Mouse (Mus musculus): ENCODE measurements around the gene Anln. TPM values are rescaled to one million over a fixed set of nuclear protein-coding genes. Genes with fewer than 3 reads are reported as not detected.
"Not testable (repeated sequence)": the region's sequence is repeated elsewhere in the genome, so short reads cannot be mapped to it uniquely, and the experiment has no call there.

The Anln gene
- polyA plus RNA-seq, 1 experiment from 2014 or later = 36.8 TPM

GRCm38 (mm10) chr9:22307920-22308262, 81.1 kb downstream of the Anln start:
- H3K27me3 ChIP-seq; ATAC-seq (ENCODE audit: low FRiP score); H3K9me3 ChIP-seq; H3K9ac ChIP-seq: not testable (repeated sequence)
- 13% methylated on average over 9 of the region's 9 CpGs for WGBS
- H3K36me3 ChIP-seq (replicated peaks) = peaks cover 24% of the 10 kb centered on the region
- peaks cover 15% of the 10 kb centered on the region for H3K4me1 ChIP-seq
- H3K4me2 ChIP-seq = peak overlapping the region; percentile 79
- peak overlapping the region; percentile 91 for H3K4me3 ChIP-seq (replicated peaks)
- peak overlapping the region; percentile 88; the same call in 1 of the 2 replicates for H3K27ac ChIP-seq

DNA sequence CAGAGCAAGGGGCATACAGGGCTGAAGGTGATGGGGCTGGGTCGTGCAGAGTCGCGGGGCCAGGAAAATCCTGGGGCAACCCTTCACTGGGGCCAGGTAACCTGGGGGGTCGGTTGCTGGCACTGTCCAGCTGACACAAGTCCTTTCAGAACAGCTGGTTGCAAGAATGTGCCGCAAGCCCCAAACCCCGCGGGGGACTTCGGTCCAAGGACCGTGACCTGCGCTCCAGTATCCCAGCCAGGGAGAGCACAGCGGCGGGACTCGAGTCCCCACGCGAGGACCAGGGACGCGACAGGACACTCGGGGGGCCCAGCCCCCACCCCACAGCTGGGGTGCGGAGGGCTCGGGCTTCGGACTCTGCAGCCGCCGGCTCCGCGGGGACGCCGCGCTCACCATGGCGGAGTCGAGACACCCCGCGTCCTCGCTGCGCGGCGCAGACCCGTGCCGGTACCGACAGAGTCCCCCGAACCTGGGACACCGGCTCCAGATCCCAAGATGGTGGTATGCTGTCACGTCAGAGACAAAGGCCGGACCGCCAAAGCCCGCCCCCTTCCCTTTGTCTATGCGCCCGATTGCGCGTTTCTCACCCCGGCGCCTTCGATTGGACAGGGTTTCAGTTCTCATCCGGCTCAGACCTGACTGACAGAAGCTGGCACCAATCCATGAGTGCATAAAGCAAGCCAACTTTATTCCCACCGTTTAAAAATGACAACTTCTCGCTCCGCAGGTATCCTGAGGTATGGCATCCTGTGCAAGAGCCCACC, 81.7 kb downstream of the Anln start, which contains the start of gene Zfp810:
Gene Zfp810, minus strand, starts transcription at position 493 of the 764 bp plus-strand sequence.
- Histone ChIP-seq H3K27me3 (no peaks in the 10 kb centered on the region), H3K4me1 (peaks cover 15% of the 10 kb centered on the region), H3K36me3 (replicated peaks) (peaks cover 28% of the 10 kb centered on the region), H3K4me2 (peak within 1 kb of the TSS; percentile 79), H3K4me3 (replicated peaks) (peak within 1 kb of the TSS; percentile 91), H3K27ac (peak within 1 kb of the TSS; percentile 88), H3K9me3 (0 out of 2 replicates have a peak, but pooled peaks cover 6% of the 10 kb centered on the region), H3K9ac (peak within 1 kb of the TSS; percentile 98)
- WGBS = under 1% methylated on average over 56 of the region's 56 CpGs
- ATAC-seq (ENCODE audit: low FRiP score) = peak; percentile 100

DNA sequence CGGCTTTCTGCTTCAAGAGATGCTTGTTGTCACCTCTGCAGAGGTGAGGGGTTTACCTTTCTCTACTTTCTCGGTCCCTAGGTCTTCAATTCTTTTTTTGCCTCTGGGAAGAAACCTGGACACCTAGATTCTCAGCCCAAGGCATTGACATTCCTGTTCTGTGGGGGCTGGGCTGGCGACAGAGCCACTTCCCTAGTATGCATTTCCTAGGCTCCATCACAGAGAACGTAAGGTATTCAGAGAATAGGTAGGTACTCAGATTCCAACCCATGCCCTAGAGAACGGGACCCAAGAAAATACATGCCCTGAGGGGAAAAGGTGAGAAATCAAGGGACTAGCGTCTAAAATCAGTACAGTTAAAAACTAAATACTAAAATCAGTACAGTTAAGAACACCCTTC, 82.3 kb downstream of the Anln start:
- no peak; the same call in 1 of the 2 replicates for ATAC-seq (ENCODE audit: low FRiP score)
- Histone ChIP-seq H3K27ac (peak overlapping the region; percentile 88; the same call in 1 of the 2 replicates), H3K4me3 (replicated peaks) (peak overlapping the region; percentile 91)

GRCm38 (mm10) chr9:22302199-22302598, 86.8 kb downstream of the Anln start:
- WGBS = 89% methylated on average over 1 of the region's 1 CpGs
- Histone ChIP-seq H3K36me3 (replicated peaks) (peaks cover 73% of the 10 kb centered on the region), H3K9ac (no peak overlapping the region), H3K27ac (no peak overlapping the region), H3K27me3 (no peaks in the 10 kb centered on the region), H3K4me1 (peaks cover 15% of the 10 kb centered on the region), H3K4me2 (no peak overlapping the region), H3K4me3 (replicated peaks) (no peak overlapping the region), H3K9me3 (0 out of 2 replicates have a peak, but pooled peaks cover 6% of the 10 kb centered on the region)
- no peak for ATAC-seq (ENCODE audit: low FRiP score)

More for the DNA sequence above, 82.3 kb downstream of the Anln start:
- Histone ChIP-seq H3K36me3 (replicated peaks) (peaks cover 35% of the 10 kb centered on the region), H3K4me2 (peak overlapping the region; percentile 79), H3K9me3 (0 out of 2 replicates have a peak, but pooled peaks cover 6% of the 10 kb centered on the region), H3K9ac (peak overlapping the region; percentile 98), H3K27me3 (no peaks in the 10 kb centered on the region), H3K4me1 (peaks cover 15% of the 10 kb centered on the region)
- WGBS = 17% methylated on average over 6 of the region's 6 CpGs

Other genes with a start within 250 kb of the Anln start
- gene Pigyl, start 232.3 kb downstream of the Anln start, polyA plus RNA-seq (2016; fragmentation: Nextera tagmentation; extraction: Ambion mirVana) = 63.2 and 65.8 TPM in 2 replicates
- 0.10 and 0.31 TPM in 2 replicates for gene Zfp872, start 201.1 kb downstream of the Anln start, polyA plus RNA-seq (2016; fragmentation: Nextera tagmentation; extraction: Ambion mirVana)
- 10.1 and 11.3 TPM in 2 replicates for gene Zfp809, start 163.5 kb downstream of the Anln start, polyA plus RNA-seq (2016; fragmentation: Nextera tagmentation; extraction: Ambion mirVana)
- 7.7 and 8.3 TPM in 2 replicates for gene Zfp599, start 129.3 kb downstream of the Anln start, polyA plus RNA-seq (2016; fragmentation: Nextera tagmentation; extraction: Ambion mirVana)
- gene Zfp810, start 81.5 kb downstream of the Anln start, polyA plus RNA-seq (2016; fragmentation: Nextera tagmentation; extraction: Ambion mirVana) = 35.7 and 36.8 TPM in 2 replicates
- 10.2 and 12.1 TPM in 2 replicates for gene 9530077C05Rik, start 22.3 kb upstream of the Anln start, polyA plus RNA-seq (2016; fragmentation: Nextera tagmentation; extraction: Ambion mirVana)
- not detected in 2 replicates for gene Gm17545, start 65.1 kb upstream of the Anln start, polyA plus RNA-seq (2016; fragmentation: Nextera tagmentation; extraction: Ambion mirVana)
- gene Rp9, start 80.6 kb upstream of the Anln start, polyA plus RNA-seq (2016; fragmentation: Nextera tagmentation; extraction: Ambion mirVana) = 58.2 and 63.2 TPM in 2 replicates
- gene Bbs9, start 86.5 kb upstream of the Anln start, polyA plus RNA-seq (2016; fragmentation: Nextera tagmentation; extraction: Ambion mirVana) = 20.0 and 20.4 TPM in 2 replicates

All from forebrain, embryonic 12.5 days (tissue).